Mouse (Mus musculus) neural tube, embryonic 12.5 days (tissue): ENCODE data around the gene Rpap2. TPM values are rescaled to one million over a fixed set of nuclear protein-coding genes. Genes with fewer than 3 reads are reported as not detected.

Source experiments
- ATAC-seq: fragments of 200-750 bp; cut with Nextera tagmentation; 2 replicates; pipeline ENCODE4 v1.8.0; 2017; ENCODE audit warnings: low read depth, mild to moderate bottlenecking, moderate TSS enrichment, moderate library complexity; ENCODE audit not compliant: low FRiP score
- H3K27ac ChIP-seq: fragments of 300-500 bp; sonication (generic); 2 replicates; pipeline ENCODE4 v1.5.1; 2016
- H3K27me3 ChIP-seq: fragments of 300-500 bp; sonication (generic); replicated peaks from 2 replicates; pipeline ENCODE4 v1.6.1; 2016; ENCODE audit warnings: mild to moderate bottlenecking
- H3K36me3 ChIP-seq: fragments of 300-500 bp; sonication (generic); 2 replicates; pipeline ENCODE4 v1.6.1; 2016; ENCODE audit warnings: mild to moderate bottlenecking
- H3K4me1 ChIP-seq: fragments of 300-500 bp; sonication (generic); 2 replicates; pipeline ENCODE4 v1.6.1; 2016
- H3K4me2 ChIP-seq: fragments of 300-500 bp; sonication (generic); replicated peaks from 2 replicates; pipeline ENCODE4 v1.6.1; 2016; ENCODE audit warnings: mild to moderate bottlenecking
- H3K4me3 ChIP-seq: fragments of 300-500 bp; sonication (generic); 2 replicates; pipeline ENCODE4 v1.5.1; 2016
- H3K9ac ChIP-seq: fragments of 300-500 bp; sonication (generic); 2 replicates; pipeline ENCODE4 v1.6.1; 2016; ENCODE audit warnings: mild to moderate bottlenecking
- H3K9me3 ChIP-seq: fragments of 300-500 bp; sonication (generic); 2 replicates; pipeline ENCODE4 v1.6.1; 2016; ENCODE audit warnings: mild to moderate bottlenecking
- WGBS: fragments of 180-500 bp; shearing (Covaris S2); methylation state at CpG from one replicate; pipeline ENCODE4 v1.1.7; 2016; 5-methylcytosine and 5-hydroxymethylcytosine counted together
- polyA plus RNA-seq: library from polyadenylated mRNA; unstranded; fragments of >200 nt; fragmentation: Nextera tagmentation; extraction: Ambion mirVana; gene quantifications from 2 replicates; pipeline ENCODE4 v1.2.1, GENCODE M21; 2016

Rpap2 gene
- polyA plus RNA-seq, result 19.7 and 21.9 TPM in 2 replicates

DNA sequence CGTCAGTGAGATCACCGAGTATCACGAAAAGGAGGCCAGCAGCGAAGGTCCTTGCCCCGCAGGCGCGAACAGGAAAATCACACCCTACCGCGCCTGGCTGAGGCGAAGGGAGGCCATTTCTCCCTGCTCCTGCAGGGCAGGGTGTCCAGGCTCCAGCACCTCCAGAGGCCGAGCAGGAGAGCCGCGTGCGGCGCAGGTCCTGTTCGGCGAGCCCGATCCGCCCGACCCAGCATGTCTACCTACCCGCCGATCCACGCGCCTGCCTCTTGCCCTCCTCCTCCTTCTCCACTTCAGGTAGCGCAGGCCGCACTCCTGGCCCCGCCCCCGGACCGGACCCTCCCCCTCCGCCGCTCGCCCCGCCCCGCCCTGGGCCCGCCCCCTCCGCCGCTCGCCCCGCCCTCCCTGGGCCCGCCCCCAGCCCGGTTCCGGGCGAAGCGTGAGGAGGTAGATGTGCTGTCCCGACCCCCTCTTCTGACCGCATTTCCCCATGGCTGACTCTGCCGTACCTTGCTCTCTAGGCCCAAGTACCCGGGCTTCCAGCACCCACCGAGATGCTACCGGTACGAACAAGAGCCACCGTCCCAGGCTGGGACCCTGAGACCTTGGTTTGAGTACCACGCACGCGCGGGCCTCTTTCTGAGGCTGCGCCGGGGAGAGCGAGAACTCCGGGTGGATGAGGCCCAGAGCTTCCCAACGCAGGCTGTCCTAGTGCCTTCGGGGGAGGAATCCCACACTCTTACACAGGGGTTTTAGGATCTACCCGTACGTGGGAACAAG lies at the start of gene Rpap2, which contains the start of gene Glmn:
Rpap2 (plus strand) TSS at position 73 of the 777 bp plus-strand sequence.
Glmn (minus strand) TSS at position 588 of the 777 bp plus-strand sequence.
- under 1% methylated on average over 52 of the region's 64 CpGs for WGBS
- H3K9me3 ChIP-seq, result no peaks in the 10 kb centered on the region
- no peaks in the 10 kb centered on the region for H3K4me1 ChIP-seq
- peak within 1 kb of the TSS; percentile 83 for H3K9ac ChIP-seq
- peak within 1 kb of the TSS; percentile 55 for H3K4me2 ChIP-seq
- ATAC-seq, result peak; percentile 97
- H3K4me3 ChIP-seq, result peak within 1 kb of the TSS; percentile 76
- peak within 1 kb of the TSS; percentile 54 for H3K27ac ChIP-seq
- H3K27me3 ChIP-seq, result no peaks in the 10 kb centered on the region
- peaks cover 14% of the 10 kb centered on the region for H3K36me3 ChIP-seq

DNA sequence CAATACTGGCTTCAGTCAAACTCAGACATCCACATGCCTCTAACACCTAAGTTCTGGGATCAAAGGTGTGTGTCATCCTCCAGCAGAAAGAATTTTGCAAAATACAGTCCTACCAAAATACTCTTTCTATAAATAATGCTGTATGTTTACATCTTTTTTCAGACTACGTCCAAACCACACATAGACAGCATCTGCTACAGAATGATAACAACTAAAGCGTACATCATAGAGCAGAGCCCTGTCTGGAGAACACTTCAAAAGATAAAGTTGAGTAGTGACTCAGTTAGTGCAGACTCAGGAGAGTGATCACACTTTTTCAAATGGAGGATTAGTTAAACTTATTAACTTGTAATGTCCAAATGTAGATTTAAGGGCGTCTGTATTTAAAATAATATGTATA lies 49.2 kb upstream of the Rpap2 start:
- no peak overlapping the region for H3K4me2 ChIP-seq
- H3K9me3 ChIP-seq, result no peaks in the 10 kb centered on the region
- no peaks in the 10 kb centered on the region for H3K27me3 ChIP-seq
- WGBS, result 88% methylated on average over 3 of the region's 3 CpGs
- no peak overlapping the region for H3K4me3 ChIP-seq
- H3K4me1 ChIP-seq, result no peaks in the 10 kb centered on the region
- ATAC-seq, result no peak
- H3K9ac ChIP-seq, result no peak overlapping the region
- peaks cover 10% of the 10 kb centered on the region for H3K36me3 ChIP-seq
- no peak overlapping the region for H3K27ac ChIP-seq

DNA sequence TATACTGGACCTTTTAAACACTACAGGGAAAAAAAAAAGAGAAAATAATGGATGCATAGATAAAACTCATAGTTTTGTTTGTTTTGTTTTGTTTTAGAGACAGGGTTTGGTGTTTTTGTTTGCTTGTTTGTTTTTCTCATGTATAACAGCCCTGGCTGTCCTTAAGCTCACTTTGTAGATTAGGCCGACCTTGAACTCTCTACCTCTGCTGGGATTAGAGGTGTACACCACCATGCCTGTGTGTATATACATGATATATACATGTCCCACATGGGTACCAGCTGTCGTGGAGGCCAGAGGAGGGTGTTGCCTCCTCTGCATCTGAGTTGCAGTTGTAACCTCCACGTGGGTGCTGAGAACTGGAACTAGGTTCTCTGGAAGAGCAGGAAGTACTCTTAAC lies 48.7 kb upstream of the Rpap2 start:
- H3K9ac ChIP-seq, result no peak overlapping the region
- H3K9me3 ChIP-seq, result no peaks in the 10 kb centered on the region
- H3K36me3 ChIP-seq, result peaks cover 10% of the 10 kb centered on the region
- H3K27ac ChIP-seq, result no peak overlapping the region
- no peak overlapping the region for H3K4me2 ChIP-seq
- WGBS, result 85% methylated on average over 3 of the region's 3 CpGs
- no peak overlapping the region for H3K4me3 ChIP-seq
- no peak for ATAC-seq
- no peaks in the 10 kb centered on the region for H3K27me3 ChIP-seq
- H3K4me1 ChIP-seq, result no peaks in the 10 kb centered on the region

DNA sequence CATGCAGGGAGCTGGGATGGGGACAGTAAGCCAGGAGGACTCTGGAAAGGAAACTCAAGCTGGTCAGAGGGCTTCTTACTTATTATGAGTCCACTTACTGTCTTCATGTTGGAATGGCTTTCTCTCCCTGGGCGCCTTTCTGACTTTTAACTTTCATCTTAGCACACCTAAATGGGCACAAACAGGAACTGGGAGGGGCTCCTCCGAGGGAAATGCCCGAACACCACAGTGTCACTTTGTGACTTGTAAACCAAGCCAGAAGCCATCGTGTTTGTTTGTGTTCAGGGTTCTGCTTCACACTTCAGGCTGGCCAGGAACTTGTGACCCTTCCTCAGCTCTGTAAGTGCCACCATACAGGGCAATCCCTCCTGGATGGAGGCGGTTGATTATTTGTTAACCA lies 42.8 kb upstream of the Rpap2 start:
- H3K4me3 ChIP-seq, result no peak overlapping the region
- WGBS, result 81% methylated on average over 5 of the region's 5 CpGs

DNA sequence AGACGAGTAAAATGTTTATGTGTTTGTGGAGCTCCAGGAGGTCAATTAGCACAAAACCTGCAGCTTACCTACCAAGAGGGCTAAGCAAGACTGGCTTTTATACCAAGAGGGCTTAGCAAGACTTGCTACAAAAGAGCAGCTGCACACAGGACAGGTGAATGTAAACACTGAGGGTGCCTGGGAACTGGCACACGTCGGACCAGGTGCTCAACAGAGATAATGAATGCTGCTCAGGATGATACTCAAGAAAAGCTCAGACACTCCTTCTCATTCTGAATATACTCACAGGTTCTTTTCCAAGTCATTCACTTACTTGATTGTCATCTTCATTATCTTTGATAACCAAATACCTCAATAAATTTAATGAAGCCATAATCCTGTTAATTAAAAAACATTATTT lies 40.2 kb upstream of the Rpap2 start:
- no peak overlapping the region for H3K9ac ChIP-seq

More for the DNA sequence above, 42.8 kb upstream of the Rpap2 start:
- Histone ChIP-seq H3K4me2 (no peak overlapping the region), H3K36me3 (peaks cover 23% of the 10 kb centered on the region), H3K4me1 (no peaks in the 10 kb centered on the region), H3K9me3 (no peaks in the 10 kb centered on the region), H3K9ac (no peak overlapping the region), H3K27me3 (no peaks in the 10 kb centered on the region), H3K27ac (no peak overlapping the region)
- ATAC-seq, result no peak

DNA sequence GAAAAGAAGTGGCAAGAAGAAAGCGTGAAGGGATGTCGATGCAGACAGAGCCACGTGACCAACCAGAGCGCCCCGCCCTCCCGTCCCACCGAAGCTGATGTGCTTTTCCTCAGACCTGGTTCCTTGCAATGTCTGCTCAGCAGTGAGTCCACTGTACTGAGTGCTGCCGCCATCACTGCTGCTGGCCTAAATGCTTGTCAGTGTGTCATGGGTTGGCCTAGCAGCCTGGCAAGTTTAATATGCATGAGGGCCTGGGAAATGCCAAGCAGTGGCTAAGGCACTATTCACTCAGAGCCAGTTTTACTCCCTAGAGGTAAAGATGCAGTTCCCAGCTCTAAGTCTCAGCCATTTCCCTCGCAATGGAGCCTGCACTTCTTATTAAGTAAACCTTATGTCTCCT lies 28.0 kb upstream of the Rpap2 start:
- no peak overlapping the region for H3K9ac ChIP-seq
- no peaks in the 10 kb centered on the region for H3K9me3 ChIP-seq
- peaks cover 47% of the 10 kb centered on the region for H3K36me3 ChIP-seq
- 94% methylated on average over 9 of the region's 9 CpGs for WGBS
- H3K27me3 ChIP-seq, result no peaks in the 10 kb centered on the region
- no peak overlapping the region for H3K4me3 ChIP-seq
- H3K27ac ChIP-seq, result no peak overlapping the region
- no peak for ATAC-seq
- H3K4me2 ChIP-seq, result no peak overlapping the region
- H3K4me1 ChIP-seq, result no peaks in the 10 kb centered on the region

More for the DNA sequence above, 40.2 kb upstream of the Rpap2 start:
- Histone ChIP-seq H3K4me3 (no peak overlapping the region), H3K4me2 (no peak overlapping the region), H3K9me3 (no peaks in the 10 kb centered on the region), H3K27ac (no peak overlapping the region), H3K27me3 (no peaks in the 10 kb centered on the region), H3K36me3 (peaks cover 33% of the 10 kb centered on the region), H3K4me1 (no peaks in the 10 kb centered on the region)
- 81% methylated on average over 3 of the region's 3 CpGs for WGBS
- no peak for ATAC-seq

DNA sequence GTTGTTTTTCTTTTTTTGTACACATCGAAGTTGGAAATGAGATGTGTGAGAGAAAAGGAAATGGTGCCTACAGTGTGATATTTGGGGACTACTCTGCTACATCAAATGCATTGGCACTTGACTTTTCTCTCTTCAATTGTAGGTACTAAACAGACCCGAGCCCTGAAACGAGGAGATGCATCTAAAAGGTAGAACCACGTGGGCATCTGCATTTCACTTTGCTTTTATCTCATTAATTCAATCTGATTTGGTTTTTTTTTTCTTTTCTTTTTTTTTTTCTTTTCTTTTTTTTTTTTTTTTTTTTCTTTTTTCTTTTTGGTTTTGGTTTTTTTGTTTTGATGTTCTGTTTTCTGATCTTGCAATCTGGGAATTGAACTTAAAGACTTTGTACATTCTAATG lies 1.2 kb downstream of the Rpap2 start:
- Histone ChIP-seq H3K4me2 (peak overlapping the region; percentile 55), H3K9me3 (no peaks in the 10 kb centered on the region), H3K27me3 (no peaks in the 10 kb centered on the region), H3K4me3 (no peak overlapping the region; the same call in 1 of the 2 replicates), H3K27ac (no peak overlapping the region), H3K4me1 (no peaks in the 10 kb centered on the region), H3K36me3 (peaks cover 17% of the 10 kb centered on the region), H3K9ac (no peak overlapping the region)
- ATAC-seq, result no peak
- WGBS, result 17% methylated on average over 4 of the region's 4 CpGs

DNA sequence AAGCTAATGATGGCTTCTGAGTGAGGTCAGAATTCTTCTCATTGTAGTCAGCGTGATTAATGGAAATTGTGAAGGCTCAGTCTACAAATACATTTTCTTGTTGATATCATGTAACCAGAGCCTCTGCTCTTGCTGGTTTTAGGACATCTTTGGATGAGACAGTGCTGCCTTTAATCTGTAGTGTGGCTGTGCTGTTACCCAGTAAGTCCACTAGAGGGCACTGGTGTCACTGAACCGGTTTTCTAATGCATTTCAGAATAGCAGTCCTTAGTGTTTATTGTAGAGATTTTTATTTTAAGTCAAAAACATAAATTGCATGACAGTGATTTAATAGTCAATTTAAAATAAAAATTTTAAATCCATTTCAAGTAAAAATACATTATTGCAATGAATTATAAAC lies 14.1 kb downstream of the Rpap2 start:
- Histone ChIP-seq H3K36me3 (peaks cover 29% of the 10 kb centered on the region), H3K27ac (no peak overlapping the region), H3K9ac (no peak overlapping the region), H3K9me3 (no peaks in the 10 kb centered on the region), H3K4me3 (no peak overlapping the region), H3K27me3 (no peaks in the 10 kb centered on the region), H3K4me2 (no peak overlapping the region), H3K4me1 (no peaks in the 10 kb centered on the region)
- ATAC-seq, result peak; percentile 48; the same call in 1 of the 2 replicates
- WGBS, result 5% methylated on average over 2 of the region's 2 CpGs

DNA sequence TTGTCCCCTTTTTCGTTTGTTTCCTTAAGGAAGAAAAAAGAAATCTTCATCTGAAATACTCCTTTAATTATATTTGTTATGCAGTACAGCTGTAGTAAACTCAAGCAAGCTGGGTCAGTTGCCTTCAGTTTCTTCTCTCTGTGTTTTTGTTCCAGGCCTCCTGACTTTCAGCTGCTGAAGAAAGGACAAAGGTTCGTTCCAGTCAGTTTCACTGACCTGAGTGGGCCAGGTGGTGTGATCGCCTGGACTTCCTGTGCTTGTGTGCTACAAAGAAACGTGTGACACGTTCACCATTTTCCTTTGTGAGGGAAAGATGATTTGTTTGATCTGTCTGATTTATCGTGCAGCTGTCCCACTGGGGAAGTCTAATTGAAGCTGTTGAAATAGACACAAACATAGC lies 20.8 kb downstream of the Rpap2 start:
- WGBS, result 79% methylated on average over 6 of the region's 6 CpGs
- Histone ChIP-seq H3K27me3 (no peaks in the 10 kb centered on the region), H3K9ac (no peak overlapping the region), H3K4me2 (no peak overlapping the region), H3K36me3 (peaks cover 42% of the 10 kb centered on the region), H3K27ac (no peak overlapping the region), H3K4me3 (no peak overlapping the region), H3K9me3 (no peaks in the 10 kb centered on the region), H3K4me1 (no peaks in the 10 kb centered on the region)
- no peak for ATAC-seq

DNA sequence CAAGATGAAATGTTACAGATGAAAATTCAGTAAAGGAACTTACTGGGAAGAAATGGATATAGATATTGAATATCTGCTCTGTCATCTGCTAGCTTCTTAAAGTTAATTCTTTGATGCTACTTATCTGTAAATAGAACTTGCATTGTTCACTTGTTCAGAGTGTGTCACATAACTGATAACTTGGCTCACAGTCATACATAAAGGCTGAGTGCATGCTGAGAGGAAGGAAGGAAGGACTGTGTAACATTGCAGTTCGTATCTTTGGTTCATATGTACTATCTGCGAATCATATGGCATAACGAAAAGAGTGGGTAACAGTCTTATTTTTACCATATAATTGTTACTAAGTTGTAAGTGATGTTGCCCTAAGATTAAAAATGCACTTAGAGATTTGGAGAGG lies 24.2 kb downstream of the Rpap2 start:
- H3K27me3 ChIP-seq, result no peaks in the 10 kb centered on the region
- H3K36me3 ChIP-seq, result peaks cover 36% of the 10 kb centered on the region
- WGBS, result 97% methylated on average over 3 of the region's 3 CpGs

DNA sequence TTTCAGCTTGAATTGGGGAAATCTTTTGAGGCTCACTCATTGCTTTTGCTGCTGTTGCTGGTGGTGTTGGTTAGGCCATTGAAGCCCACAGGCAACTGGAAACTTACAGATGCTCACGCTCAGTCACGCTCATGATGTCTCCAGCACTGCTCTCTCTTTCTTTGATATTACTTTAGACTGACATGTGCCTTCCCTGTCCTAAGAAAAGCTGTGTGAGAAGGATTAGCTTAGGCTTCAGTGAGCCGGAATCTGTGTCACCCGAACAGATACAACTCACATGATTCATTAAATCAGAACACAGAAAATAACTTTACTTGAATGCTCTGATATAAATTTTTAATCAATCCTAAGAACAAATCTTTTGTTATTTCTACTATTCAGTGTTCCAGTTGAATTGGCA lies 36.5 kb downstream of the Rpap2 start:
- no peak overlapping the region for H3K4me2 ChIP-seq
- no peaks in the 10 kb centered on the region for H3K9me3 ChIP-seq
- H3K36me3 ChIP-seq, result peaks cover 6% of the 10 kb centered on the region; the same call in 1 of the 2 replicates
- H3K27ac ChIP-seq, result no peak overlapping the region
- 93% methylated on average over 4 of the region's 4 CpGs for WGBS
- no peak overlapping the region for H3K4me3 ChIP-seq
- no peak for ATAC-seq
- no peak overlapping the region for H3K9ac ChIP-seq
- no peaks in the 10 kb centered on the region for H3K27me3 ChIP-seq
- H3K4me1 ChIP-seq, result no peaks in the 10 kb centered on the region

More for the DNA sequence above, 24.2 kb downstream of the Rpap2 start:
- no peak overlapping the region for H3K27ac ChIP-seq
- H3K4me2 ChIP-seq, result no peak overlapping the region
- H3K4me1 ChIP-seq, result no peaks in the 10 kb centered on the region
- ATAC-seq, result no peak
- no peak overlapping the region for H3K9ac ChIP-seq
- no peaks in the 10 kb centered on the region for H3K9me3 ChIP-seq
- H3K4me3 ChIP-seq, result no peak overlapping the region

DNA sequence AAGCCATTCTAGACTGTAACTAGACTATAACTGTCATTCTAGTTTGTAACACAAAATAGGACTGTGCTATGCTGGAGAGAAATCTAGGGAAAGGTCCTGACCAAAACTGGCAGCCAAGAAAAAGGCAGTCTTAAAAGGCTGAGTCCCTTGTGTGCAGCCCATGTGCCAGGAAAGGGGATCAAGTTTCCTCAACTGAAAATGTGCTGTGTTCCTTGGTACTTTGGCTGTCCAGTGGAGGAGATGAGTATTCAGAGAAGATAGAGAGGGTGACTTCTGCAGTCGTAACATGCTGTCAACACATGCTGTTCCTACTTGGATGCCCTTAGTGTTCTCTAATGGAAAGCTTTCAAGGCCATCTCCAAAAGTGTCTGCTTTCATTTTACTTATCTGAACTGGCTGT lies 39.9 kb downstream of the Rpap2 start:
- ATAC-seq, result no peak
- Histone ChIP-seq H3K4me3 (no peak overlapping the region), H3K27me3 (no peaks in the 10 kb centered on the region), H3K36me3 (0 out of 2 replicates have a peak, but pooled peaks cover 4% of the 10 kb centered on the region), H3K9ac (no peak overlapping the region), H3K4me2 (no peak overlapping the region), H3K4me1 (no peaks in the 10 kb centered on the region), H3K27ac (no peak overlapping the region), H3K9me3 (no peaks in the 10 kb centered on the region)
- WGBS, result 79% methylated on average over 1 of the region's 1 CpGs

DNA sequence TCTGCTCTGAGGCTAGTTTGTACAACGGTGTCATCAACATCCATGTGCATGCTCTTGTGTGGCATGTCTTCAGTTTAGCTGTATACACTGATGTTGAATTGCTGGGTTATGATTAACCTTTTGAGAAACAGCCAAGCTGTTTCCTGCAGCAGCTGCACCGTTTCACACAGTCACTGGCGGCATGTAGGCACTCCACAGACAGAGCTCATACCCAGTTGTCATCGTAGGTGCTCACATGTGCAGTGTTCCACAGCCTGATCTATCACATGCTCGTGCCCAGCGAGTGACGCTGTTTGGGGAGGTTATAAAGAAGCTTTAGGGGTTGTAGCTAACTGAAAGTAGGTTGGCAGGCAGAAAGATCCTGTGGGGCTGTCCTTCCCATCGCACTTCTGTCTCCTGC lies 41.2 kb downstream of the Rpap2 start:
- Histone ChIP-seq H3K9me3 (no peaks in the 10 kb centered on the region), H3K4me1 (no peaks in the 10 kb centered on the region), H3K27me3 (no peaks in the 10 kb centered on the region), H3K4me2 (no peak overlapping the region), H3K4me3 (no peak overlapping the region), H3K27ac (no peak overlapping the region), H3K36me3 (0 out of 2 replicates have a peak, but pooled peaks cover 6% of the 10 kb centered on the region), H3K9ac (no peak overlapping the region)
- 90% methylated on average over 8 of the region's 8 CpGs for WGBS
- no peak for ATAC-seq
